Mouse (Mus musculus): ENCODE measurements around the gene Pkmyt1.
"Not testable (repeated sequence)": the region's sequence is repeated elsewhere in the genome, so short reads cannot be mapped to it uniquely, and the experiment has no call there.

The Pkmyt1 gene

GRCm38 (mm10) chr17:23747471-23747870 lies 21.3 kb downstream of the Pkmyt1 start:
- no peak for DNase-seq (ENCODE audit: low spot score in 2 of 2)

GRCm38 (mm10) chr17:23748026-23748425 lies 21.9 kb downstream of the Pkmyt1 start:
- DNase-seq (ENCODE audit: low spot score in 2 of 2), result no peak

- DNase-seq (ENCODE audit: low spot score in 2 of 2), result no peak
Measured at GRCm38 (mm10) chr17:23748631-23749391, 22.7 kb downstream of the Pkmyt1 start.

GRCm38 (mm10) chr17:23749400-23750191 lies 23.5 kb downstream of the Pkmyt1 start:
- DNase-seq (ENCODE audit: low spot score in 2 of 2), result no peak

- no peak for DNase-seq (ENCODE audit: low spot score in 2 of 2)
Measured at GRCm38 (mm10) chr17:23755689-23756088, 29.6 kb downstream of the Pkmyt1 start.

GRCm38 (mm10) chr17:23757581-23757980 lies 31.4 kb downstream of the Pkmyt1 start:
- no peak for DNase-seq (ENCODE audit: low spot score in 2 of 2)

- no peak for DNase-seq (ENCODE audit: low spot score in 2 of 2)
Measured at GRCm38 (mm10) chr17:23758801-23759200, 32.7 kb downstream of the Pkmyt1 start.

- DNase-seq (ENCODE audit: low spot score in 2 of 2), result no peak
Measured at GRCm38 (mm10) chr17:23760231-23760630, 34.1 kb downstream of the Pkmyt1 start.

- no peak for DNase-seq (ENCODE audit: low spot score in 2 of 2)
Measured at GRCm38 (mm10) chr17:23761155-23761554, 35.0 kb downstream of the Pkmyt1 start.

GRCm38 (mm10) chr17:23762976-23763375 lies 36.8 kb downstream of the Pkmyt1 start:
- DNase-seq (ENCODE audit: low spot score in 2 of 2), result no peak

- no peak for DNase-seq (ENCODE audit: low spot score in 2 of 2)
Measured at GRCm38 (mm10) chr17:23770493-23770892, 44.4 kb downstream of the Pkmyt1 start.

GRCm38 (mm10) chr17:23770896-23771283 lies 44.8 kb downstream of the Pkmyt1 start:
- DNase-seq (ENCODE audit: low spot score in 2 of 2), result no peak

- DNase-seq (ENCODE audit: low spot score in 2 of 2), result peak; percentile 99
Measured at GRCm38 (mm10) chr17:23771284-23772218, 45.4 kb downstream of the Pkmyt1 start, which contains the start of gene Flywch1. TSS of gene Flywch1 (minus strand) at chr17:23771602.

GRCm38 (mm10) chr17:23772219-23772556 lies 46.1 kb downstream of the Pkmyt1 start:
- not testable (repeated sequence) for DNase-seq (ENCODE audit: low spot score in 2 of 2)

- no peak for DNase-seq (ENCODE audit: low spot score in 2 of 2)
Measured at GRCm38 (mm10) chr17:23773676-23774075, 47.5 kb downstream of the Pkmyt1 start.

- DNase-seq (ENCODE audit: low spot score in 2 of 2), result peak; percentile 81 to 86
Measured at GRCm38 (mm10) chr17:23774090-23774489, 48.0 kb downstream of the Pkmyt1 start.

- no peak for DNase-seq (ENCODE audit: low spot score in 2 of 2)
Measured at GRCm38 (mm10) chr17:23776216-23776615, 50.1 kb downstream of the Pkmyt1 start.

GRCm38 (mm10) chr17:23777141-23777540 lies 51.0 kb downstream of the Pkmyt1 start:
- DNase-seq (ENCODE audit: low spot score in 2 of 2), result no peak

GRCm38 (mm10) chr17:23778447-23778846 lies 52.3 kb downstream of the Pkmyt1 start:
- no peak for DNase-seq (ENCODE audit: low spot score in 2 of 2)

- DNase-seq (ENCODE audit: low spot score in 2 of 2), result no peak
Measured at GRCm38 (mm10) chr17:23783352-23783751, 57.2 kb downstream of the Pkmyt1 start.

- DNase-seq (ENCODE audit: low spot score in 2 of 2), result peak; percentile 94 to 96
Measured at GRCm38 (mm10) chr17:23785561-23786471, 59.7 kb downstream of the Pkmyt1 start, which contains the start of gene Flywch2. TSS of gene Flywch2 (minus strand) at chr17:23786081.

Measured in right cerebral cortex, postnatal 10 days (tissue).